Mouse (Mus musculus) stomach, postnatal 0 days (tissue): ENCODE results near the gene Hoxc8. TPM values are rescaled to one million over a fixed set of nuclear protein-coding genes. Genes with fewer than 3 reads are reported as not detected.
A peak's percentile ranks its signal among the peaks of the same experiment; 100 is the strongest.

Experiments used
- ATAC-seq: fragments of 200-750 bp; cut with Nextera tagmentation; 2 replicates; pipeline ENCODE4 v1.8.0; 2017; ENCODE audit not compliant: low FRiP score, low TSS enrichment
- DNase-seq: peaks from one replicate; pipeline ENCODE4 v3.0.0-alpha.2; 2016; ENCODE audit warnings: low spot score
- H3K27ac ChIP-seq: fragments of 300-500 bp; sonication (generic); replicated peaks from 2 replicates; pipeline ENCODE4 v1.5.1; 2014; ENCODE audit warnings: mild to moderate bottlenecking, control low read depth
- H3K27me3 ChIP-seq: fragments of 300-500 bp; sonication (generic); 2 replicates; pipeline ENCODE4 v1.6.1; 2014; ENCODE audit warnings: low read length; ENCODE audit not compliant: control insufficient read depth, insufficient read depth
- H3K36me3 ChIP-seq: fragments of 300-500 bp; sonication (generic); 2 replicates; pipeline ENCODE4 v1.6.1; 2014; ENCODE audit warnings: low read length, mixed read lengths; ENCODE audit not compliant: control insufficient read depth, insufficient read depth
- H3K4me1 ChIP-seq: fragments of 300-500 bp; sonication (generic); replicated peaks from 2 replicates; pipeline ENCODE4 v1.6.1; 2014; ENCODE audit warnings: antibody characterized with exemption; ENCODE audit not compliant: control insufficient read depth, insufficient read depth
- H3K4me2 ChIP-seq: fragments of 300-500 bp; sonication (generic); replicated peaks from 2 replicates; pipeline ENCODE4 v1.6.1; 2014; ENCODE audit warnings: low read depth, mild to moderate bottlenecking, control low read depth, moderate library complexity
- H3K4me3 ChIP-seq: fragments of 300-500 bp; sonication (generic); 2 replicates; pipeline ENCODE4 v1.5.1; 2014; ENCODE audit warnings: low read depth, low read length, control low read depth
- H3K9ac ChIP-seq: fragments of 300-500 bp; sonication (generic); 2 replicates; pipeline ENCODE4 v1.6.1; 2014; ENCODE audit warnings: mild to moderate bottlenecking, low read length, control low read depth, mixed read lengths
- H3K9me3 ChIP-seq: fragments of 300-500 bp; sonication (generic); 2 replicates; pipeline ENCODE4 v1.6.1; 2016; ENCODE audit warnings: low read length; ENCODE audit not compliant: control insufficient read depth
- CTCF ChIP-seq: IDR thresholded peaks from 2 replicates; pipeline ENCODE4 v1.5.1; 2016; ENCODE audit warnings: antibody characterized with exemption, low read depth, mild to moderate bottlenecking, moderate library complexity
- EP300 ChIP-seq: optimal IDR thresholded peaks from 2 replicates; pipeline ENCODE3; 2016; ENCODE audit warnings: antibody characterized with exemption
- WGBS: fragments of 180-500 bp; shearing (Covaris S2); extraction: QIAGEN DNeasy Blood & Tissue Kit; methylation state at CpG from one replicate; pipeline ENCODE4 v1.1.7; 2014; 5-methylcytosine and 5-hydroxymethylcytosine counted together
- polyA plus RNA-seq: library from polyadenylated mRNA; unstranded; fragments of >200 nt; fragmentation: Nextera tagmentation; extraction: Ambion mirVana; gene quantifications from 2 replicates; pipeline ENCODE4 v1.2.1, GENCODE M21; 2015

Gene Hoxc8
- 7.1 and 7.3 TPM in 2 replicates for polyA plus RNA-seq

DNA sequence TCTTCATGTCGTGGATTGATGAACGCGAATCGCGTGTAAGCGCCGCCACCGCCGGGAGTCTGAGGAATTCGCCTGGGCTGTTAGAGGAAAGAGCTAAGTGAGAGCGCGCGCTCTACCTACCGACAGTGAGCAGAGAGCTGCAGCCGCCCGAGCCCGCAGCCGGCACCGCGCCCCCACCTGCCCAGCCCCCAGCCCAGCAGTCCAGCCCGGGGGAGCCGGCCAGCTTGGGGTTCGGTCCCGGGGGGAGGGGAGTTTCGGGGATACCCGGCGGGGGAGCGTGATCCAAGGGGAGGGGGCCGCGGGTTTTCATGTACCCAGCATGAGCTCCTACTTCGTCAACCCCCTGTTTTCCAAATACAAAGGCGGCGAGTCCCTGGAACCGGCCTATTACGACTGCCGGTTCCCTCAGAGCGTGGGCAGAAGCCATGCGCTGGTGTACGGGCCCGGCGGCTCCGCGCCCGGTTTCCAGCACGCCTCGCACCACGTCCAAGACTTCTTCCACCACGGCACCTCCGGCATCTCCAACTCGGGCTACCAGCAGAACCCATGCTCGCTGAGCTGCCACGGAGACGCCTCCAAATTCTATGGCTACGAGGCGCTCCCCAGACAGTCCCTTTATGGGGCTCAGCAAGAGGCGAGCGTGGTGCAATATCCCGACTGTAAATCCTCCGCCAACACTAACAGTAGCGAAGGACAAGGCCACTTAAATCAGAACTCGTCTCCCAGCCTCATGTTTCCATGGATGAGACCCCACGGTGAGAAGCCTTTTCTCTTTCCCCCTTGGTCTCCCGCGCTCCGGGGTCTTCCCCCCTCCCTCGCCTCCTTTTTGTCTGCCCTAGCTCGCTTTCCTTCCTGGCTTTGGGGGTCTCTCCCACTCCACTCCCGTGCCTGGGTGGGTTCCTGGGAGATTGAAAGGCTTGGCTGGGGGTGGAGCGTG is at the start of gene Hoxc8:
Gene Hoxc8, plus strand, starts transcription at position 147 of the 937 bp plus-strand sequence.
- Histone ChIP-seq H3K36me3 (no peaks in the 10 kb centered on the region), H3K4me2 (peak within 1 kb of the TSS; percentile 46), H3K27me3 (peaks cover 27% of the 10 kb centered on the region), H3K4me3 (peak within 1 kb of the TSS; percentile 41), H3K9ac (peak within 1 kb of the TSS; percentile 58), H3K27ac (0 out of 2 replicates have a peak within 1 kb of the TSS, but pooled peaks have one; percentile 8), H3K9me3 (no peaks in the 10 kb centered on the region), H3K4me1 (no peaks in the 10 kb centered on the region)
- TF ChIP-seq CTCF (no peak), EP300 (no peak)
- DNase-seq (no peak), ATAC-seq (no peak; the same call in 1 of the 2 replicates)
- 2% methylated on average over 67 of the region's 69 CpGs for WGBS

DNA sequence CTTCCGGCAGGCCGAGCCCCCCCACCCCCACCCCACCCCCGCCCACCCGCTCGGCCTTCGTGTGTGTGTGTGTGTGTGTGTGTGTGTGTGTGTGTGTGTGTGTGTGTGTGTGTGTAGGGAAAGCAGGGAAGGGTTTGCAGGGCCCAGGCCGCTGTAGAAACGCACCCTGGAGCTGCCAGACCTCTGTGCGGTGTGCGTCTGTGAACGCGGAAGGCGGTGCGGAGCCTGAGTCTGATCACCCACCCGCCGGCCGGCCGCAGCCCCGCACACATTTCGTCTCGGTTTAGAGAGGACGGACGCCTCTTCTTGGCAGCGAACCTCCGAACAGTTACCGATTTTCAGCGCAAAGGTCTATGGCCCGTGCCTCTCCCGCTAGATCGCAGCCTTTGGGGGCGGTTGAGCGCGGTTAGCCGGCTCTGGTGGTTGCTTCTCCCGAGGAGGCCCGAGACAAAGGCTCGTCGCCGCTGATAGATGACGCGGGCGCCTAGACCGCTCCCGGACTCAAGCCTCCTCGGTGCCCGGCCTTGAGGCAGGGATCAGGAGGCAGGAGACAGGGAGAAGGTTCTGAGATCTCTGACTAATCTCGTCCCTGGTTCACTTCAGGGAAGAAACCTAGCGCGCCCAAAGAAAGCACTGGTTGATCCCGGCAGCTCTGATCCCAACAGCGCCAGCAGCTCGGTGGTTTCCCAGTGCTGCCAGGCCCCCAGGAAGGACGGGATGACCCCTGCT is 47.5 kb upstream of the Hoxc8 start:
- Histone ChIP-seq H3K4me1 (no peaks in the 10 kb centered on the region), H3K27ac (no peak overlapping the region), H3K27me3 (peaks cover 39% of the 10 kb centered on the region), H3K4me2 (no peak overlapping the region), H3K9ac (no peak overlapping the region), H3K36me3 (no peaks in the 10 kb centered on the region), H3K4me3 (no peak overlapping the region), H3K9me3 (no peaks in the 10 kb centered on the region)
- DNase-seq (peak; percentile 22), ATAC-seq (no peak)
- 2% methylated on average over 51 of the region's 53 CpGs for WGBS
- TF ChIP-seq EP300 (no peak), CTCF (peak; percentile 50; the same call in 1 of the 2 replicates)

DNA sequence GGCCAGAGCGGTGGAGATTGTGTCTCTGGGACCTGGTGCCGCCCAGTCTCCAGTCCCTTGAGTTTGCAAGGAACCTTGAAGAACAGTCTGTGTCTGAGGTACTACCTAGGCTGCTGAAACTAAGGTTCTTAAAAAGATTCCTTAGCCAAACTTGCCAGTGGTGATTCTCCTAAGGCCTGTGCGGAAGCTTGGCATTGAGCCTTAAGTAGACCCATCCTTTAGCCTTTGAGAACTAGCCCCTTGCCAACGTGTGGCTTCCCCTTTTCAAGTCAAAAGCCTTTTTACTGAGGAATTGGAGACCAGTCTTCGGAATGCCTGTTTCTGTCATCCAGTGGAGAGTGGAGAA is 47.0 kb upstream of the Hoxc8 start:
- no peak for ATAC-seq
- Histone ChIP-seq H3K9ac (no peak overlapping the region), H3K4me2 (no peak overlapping the region)

DNA sequence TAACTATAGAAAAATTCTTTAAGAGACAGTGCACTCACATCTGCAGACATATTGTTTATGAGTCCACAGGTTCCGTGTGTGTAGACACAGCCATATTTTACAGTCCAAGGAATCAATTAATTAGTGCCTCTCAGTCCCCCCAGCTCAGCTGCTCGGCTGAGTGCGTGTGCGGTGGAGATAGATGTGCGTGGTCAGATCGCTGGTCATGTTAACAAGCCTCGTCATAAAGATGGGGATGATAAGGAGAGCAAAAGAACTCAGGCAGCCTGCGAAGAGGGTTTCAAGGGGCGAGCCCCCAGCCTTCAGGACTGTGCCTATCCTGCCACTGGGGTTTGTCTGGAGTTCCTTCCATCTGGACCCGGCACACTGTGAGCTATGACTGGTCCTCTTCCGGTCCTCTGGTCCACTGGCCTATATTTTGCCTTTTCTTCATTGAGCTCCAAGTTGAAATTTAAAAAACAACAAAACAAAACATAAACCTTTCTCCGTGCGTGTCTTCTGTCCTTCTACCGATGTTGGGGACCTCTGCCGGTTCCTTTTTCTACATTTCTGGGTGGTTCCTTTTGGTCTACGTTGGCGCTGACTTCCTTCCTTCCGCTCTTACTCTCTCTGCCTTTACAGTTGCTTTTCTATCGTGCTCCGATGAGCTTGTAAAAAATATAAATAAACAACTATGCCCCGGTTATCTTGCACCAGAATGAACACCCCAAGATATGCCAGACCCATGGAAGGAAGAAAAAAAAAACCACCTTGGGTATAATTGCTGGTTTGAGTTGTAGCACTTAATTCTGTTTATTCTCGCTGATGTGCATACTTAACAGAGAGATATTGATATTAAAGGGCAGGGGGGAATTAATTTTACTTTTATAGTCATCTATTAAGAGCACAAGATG is 45.0 kb upstream of the Hoxc8 start:
- H3K9ac ChIP-seq: no peak overlapping the region
- ATAC-seq (no peak), DNase-seq (no peak)
- no peaks in the 10 kb centered on the region for H3K36me3 ChIP-seq
- no peak overlapping the region for H3K4me3 ChIP-seq
- no peaks in the 10 kb centered on the region for H3K9me3 ChIP-seq
- peaks cover 38% of the 10 kb centered on the region for H3K27me3 ChIP-seq
- 14% methylated on average over 22 of the region's 22 CpGs for WGBS
- H3K4me2 ChIP-seq: no peak overlapping the region
- no peaks in the 10 kb centered on the region for H3K4me1 ChIP-seq
- TF ChIP-seq EP300 (no peak), CTCF (no peak)
- no peak overlapping the region for H3K27ac ChIP-seq

More for the DNA sequence above, 47.0 kb upstream of the Hoxc8 start:
- DNase-seq: no peak
- TF ChIP-seq CTCF (no peak; the same call in 1 of the 2 replicates), EP300 (no peak)
- Histone ChIP-seq H3K36me3 (no peaks in the 10 kb centered on the region), H3K4me1 (no peaks in the 10 kb centered on the region), H3K4me3 (no peak overlapping the region), H3K27ac (no peak overlapping the region), H3K27me3 (peaks cover 39% of the 10 kb centered on the region), H3K9me3 (no peaks in the 10 kb centered on the region)
- 6% methylated on average over 5 of the region's 5 CpGs for WGBS

DNA sequence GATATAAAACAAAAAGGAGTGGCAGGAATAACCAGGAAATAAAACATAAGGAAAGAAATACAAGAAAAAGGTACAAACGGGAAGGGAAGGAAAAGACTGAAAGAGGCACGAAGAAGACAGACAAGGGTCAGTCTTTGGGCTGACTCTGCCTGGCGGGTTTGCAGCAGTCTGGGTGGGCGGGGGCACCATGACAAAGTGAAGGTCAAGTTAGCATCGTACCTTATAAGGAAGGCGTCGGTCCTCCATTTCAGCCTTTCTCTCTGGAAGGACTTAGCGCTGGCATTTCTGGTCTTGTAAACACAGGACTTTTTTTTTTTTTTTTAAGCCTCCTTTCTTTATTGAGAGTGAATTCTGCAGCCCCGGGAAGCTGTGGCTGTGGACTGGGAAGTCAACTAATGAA is 43.1 kb upstream of the Hoxc8 start:
- peaks cover 32% of the 10 kb centered on the region for H3K27me3 ChIP-seq
- no peak for TF ChIP-seq EP300
- no peak for TF ChIP-seq CTCF
- no peak overlapping the region for H3K4me2 ChIP-seq
- ATAC-seq (no peak), DNase-seq (no peak)
- H3K27ac ChIP-seq: no peak overlapping the region
- no peaks in the 10 kb centered on the region for H3K4me1 ChIP-seq
- no peak overlapping the region for H3K9ac ChIP-seq
- H3K36me3 ChIP-seq: no peaks in the 10 kb centered on the region
- 4% methylated on average over 9 of the region's 9 CpGs for WGBS
- H3K4me3 ChIP-seq: no peak overlapping the region
- no peaks in the 10 kb centered on the region for H3K9me3 ChIP-seq
